Mouse (Mus musculus): ENCODE results near the gene Spg11. TPM values are rescaled to one million over a fixed set of nuclear protein-coding genes. Genes with fewer than 3 reads are reported as not detected.
"Not testable (repeated sequence)": the region's sequence is repeated elsewhere in the genome, so short reads cannot be mapped to it uniquely, and the experiment has no call there.

The Spg11 gene
- polyA plus RNA-seq, 1 experiment from 2014 or later = 2.2 TPM

- Histone ChIP-seq H3K4me2 (ENCODE audit: low read depth, low read length) (peak overlapping the region; percentile 88), H3K9me3 (ENCODE audit: low read length) (no peaks in the 10 kb centered on the region), H3K36me3 (replicated peaks; ENCODE audit: insufficient read depth, low read length) (peaks cover 11% of the 10 kb centered on the region; the same call in 1 of the 2 replicates), H3K4me3 (ENCODE audit: low read depth, low read length) (peak overlapping the region; percentile 94), H3K9ac (replicated peaks) (peak overlapping the region; percentile 95), H3K27me3 (ENCODE audit: insufficient read depth, low read length) (no peaks in the 10 kb centered on the region), H3K4me1 (ENCODE audit: insufficient read depth) (peaks cover 15% of the 10 kb centered on the region), H3K27ac (ENCODE audit: low read depth) (peak overlapping the region; percentile 98)
- TF ChIP-seq EP300 (IDR thresholded peaks at IDR 0.05; ENCODE audit: low read depth) (no peak), CTCF (IDR thresholded peaks at IDR 0.05; ENCODE audit: low read depth) (peak; percentile 42; the same call in 1 of the 2 replicates)
- peak; percentile 44 for ATAC-seq
- peak; percentile 66 for DNase-seq
- WGBS (ENCODE audit: insufficient replicate concordance) = under 1% methylated on average over 65 of the region's 71 CpGs
Observed at GRCm38 (mm10) chr2:122028756-122029700, 89.2 kb downstream of the Spg11 start.

- peak within 1 kb of the TSS; percentile 95 for H3K9ac ChIP-seq (replicated peaks)
- under 1% methylated on average over 52 of the region's 67 CpGs for WGBS (ENCODE audit: insufficient replicate concordance)
- peak within 1 kb of the TSS; percentile 94 for H3K4me3 ChIP-seq (ENCODE audit: low read depth, low read length)
- no peaks in the 10 kb centered on the region for H3K9me3 ChIP-seq (ENCODE audit: low read length)
- peaks cover 10% of the 10 kb centered on the region; the same call in 1 of the 2 replicates for H3K36me3 ChIP-seq (replicated peaks; ENCODE audit: insufficient read depth, low read length)
- peaks cover 14% of the 10 kb centered on the region for H3K4me1 ChIP-seq (ENCODE audit: insufficient read depth)
- peak within 1 kb of the TSS; percentile 88 for H3K4me2 ChIP-seq (ENCODE audit: low read depth, low read length)
- peak; percentile 96 for ATAC-seq
- TF ChIP-seq EP300 (IDR thresholded peaks at IDR 0.05; ENCODE audit: low read depth) (peak; percentile 39; the same call in 1 of the 2 replicates), CTCF (IDR thresholded peaks at IDR 0.05; ENCODE audit: low read depth) (no peak)
- peak; percentile 97 for DNase-seq
- peak within 1 kb of the TSS; percentile 98 for H3K27ac ChIP-seq (ENCODE audit: low read depth)
- H3K27me3 ChIP-seq (ENCODE audit: insufficient read depth, low read length) = no peaks in the 10 kb centered on the region
Observed at GRCm38 (mm10) chr2:122027862-122028755, 90.1 kb downstream of the Spg11 start, which contains the start of gene Eif3j1. TSS of gene Eif3j1 (plus strand) at chr2:122028546.

- H3K27ac ChIP-seq (ENCODE audit: low read depth) = peak overlapping the region; percentile 98; the same call in 1 of the 2 replicates
Observed at GRCm38 (mm10) chr2:122027091-122027490, 91.1 kb downstream of the Spg11 start.

GRCm38 (mm10) chr2:122022284-122022683, 95.9 kb downstream of the Spg11 start:
- Histone ChIP-seq H3K27ac (ENCODE audit: low read depth) (no peak overlapping the region), H3K4me2 (ENCODE audit: low read depth, low read length) (no peak overlapping the region), H3K9me3 (ENCODE audit: low read length) (no peaks in the 10 kb centered on the region), H3K36me3 (replicated peaks; ENCODE audit: insufficient read depth, low read length) (no peaks in the 10 kb centered on the region), H3K4me3 (ENCODE audit: low read depth, low read length) (no peak overlapping the region), H3K27me3 (ENCODE audit: insufficient read depth, low read length) (no peaks in the 10 kb centered on the region), H3K4me1 (ENCODE audit: insufficient read depth) (peaks cover 3% of the 10 kb centered on the region; the same call in 1 of the 2 replicates), H3K9ac (replicated peaks) (no peak overlapping the region)
- 55% methylated on average over 2 of the region's 2 CpGs for WGBS (ENCODE audit: insufficient replicate concordance)
- DNase-seq (no peak), ATAC-seq (no peak)
- TF ChIP-seq CTCF (IDR thresholded peaks at IDR 0.05; ENCODE audit: low read depth) = peak; percentile 58
- no peak for TF ChIP-seq EP300 (IDR thresholded peaks at IDR 0.05; ENCODE audit: low read depth)

More at GRCm38 (mm10) chr2:122027091-122027490, 91.1 kb downstream of the Spg11 start:
- H3K9ac ChIP-seq (replicated peaks) = peak overlapping the region; percentile 68; the same call in 1 of the 2 replicates
- not testable (repeated sequence) for ATAC-seq; H3K9me3 ChIP-seq (ENCODE audit: low read length); H3K36me3 ChIP-seq (replicated peaks; ENCODE audit: insufficient read depth, low read length); DNase-seq; H3K27me3 ChIP-seq (ENCODE audit: insufficient read depth, low read length)
- WGBS (ENCODE audit: insufficient replicate concordance) = 87% methylated on average over 10 of the region's 10 CpGs
- H3K4me3 ChIP-seq (ENCODE audit: low read depth, low read length) = peak overlapping the region; percentile 94
- H3K4me1 ChIP-seq (ENCODE audit: insufficient read depth) = peaks cover 10% of the 10 kb centered on the region
- peak overlapping the region; percentile 88 for H3K4me2 ChIP-seq (ENCODE audit: low read depth, low read length)

- ATAC-seq = peak; percentile 80
- WGBS (ENCODE audit: insufficient replicate concordance) = 44% methylated on average over 1 of the region's 1 CpGs
- no peak for TF ChIP-seq CTCF (IDR thresholded peaks at IDR 0.05; ENCODE audit: low read depth)
- TF ChIP-seq EP300 (IDR thresholded peaks at IDR 0.05; ENCODE audit: low read depth) = no peak
Observed at GRCm38 (mm10) chr2:122018705-122019104, 99.5 kb downstream of the Spg11 start.

More at GRCm38 (mm10) chr2:122018705-122019104, 99.5 kb downstream of the Spg11 start:
- Histone ChIP-seq H3K4me1 (ENCODE audit: insufficient read depth) (no peaks in the 10 kb centered on the region), H3K4me2 (ENCODE audit: low read depth, low read length) (no peak overlapping the region), H3K9me3 (ENCODE audit: low read length) (no peaks in the 10 kb centered on the region), H3K9ac (replicated peaks) (no peak overlapping the region), H3K36me3 (replicated peaks; ENCODE audit: insufficient read depth, low read length) (0 out of 2 replicates have a peak, but pooled peaks cover 2% of the 10 kb centered on the region), H3K27me3 (ENCODE audit: insufficient read depth, low read length) (no peaks in the 10 kb centered on the region), H3K4me3 (ENCODE audit: low read depth, low read length) (no peak overlapping the region), H3K27ac (ENCODE audit: low read depth) (no peak overlapping the region)
- DNase-seq = no peak
